Mouse (Mus musculus) liver, embryonic 13.5 days (tissue): Measurements from ENCODE around the gene Gmds. TPM values are rescaled to one million over a fixed set of nuclear protein-coding genes. Genes with fewer than 3 reads are reported as not detected.

Experiments used
- ATAC-seq: fragments of 200-750 bp; cut with Nextera tagmentation; 2 replicates; pipeline ENCODE4 v1.8.0; 2017; ENCODE audit warnings: low read depth, mild to moderate bottlenecking, moderate number of reproducible peaks, moderate library complexity
- DNase-seq: peaks from one replicate; pipeline ENCODE4 v3.0.0; 2022
- H3K27ac ChIP-seq: fragments of 300-500 bp; sonication (generic); 2 replicates; pipeline ENCODE4 v1.5.1; 2015; ENCODE audit warnings: moderate library complexity, mild to moderate bottlenecking, inconsistent platforms
- H3K27me3 ChIP-seq: fragments of 300-500 bp; sonication (generic); 2 replicates; pipeline ENCODE4 v1.6.1; 2015; ENCODE audit warnings: mild to moderate bottlenecking, inconsistent platforms
- H3K36me3 ChIP-seq: fragments of 300-500 bp; sonication (generic); 2 replicates; pipeline ENCODE4 v1.6.1; 2015; ENCODE audit warnings: mild to moderate bottlenecking, inconsistent platforms
- H3K4me1 ChIP-seq: fragments of 300-500 bp; sonication (generic); replicated peaks from 2 replicates; pipeline ENCODE4 v1.6.1; 2015; ENCODE audit warnings: inconsistent platforms
- H3K4me2 ChIP-seq: fragments of 300-500 bp; sonication (generic); 2 replicates; pipeline ENCODE4 v1.6.1; 2015; ENCODE audit warnings: inconsistent platforms, mild to moderate bottlenecking, moderate library complexity
- H3K4me3 ChIP-seq: fragments of 300-500 bp; sonication (generic); replicated peaks from 2 replicates; pipeline ENCODE4 v1.5.1; 2015; ENCODE audit warnings: mild to moderate bottlenecking, inconsistent platforms
- H3K9ac ChIP-seq: fragments of 300-500 bp; sonication (generic); 2 replicates; pipeline ENCODE4 v1.6.1; 2015; ENCODE audit warnings: mild to moderate bottlenecking, inconsistent platforms
- H3K9me3 ChIP-seq: fragments of 300-500 bp; sonication (generic); replicated peaks from 2 replicates; pipeline ENCODE4 v1.6.1; 2016; ENCODE audit warnings: inconsistent platforms
- WGBS: fragments of 180-500 bp; shearing (Covaris S2); methylation state at CpG from one replicate; pipeline ENCODE4 v1.1.7; 2015; ENCODE audit not compliant: insufficient replicate concordance; 5-methylcytosine and 5-hydroxymethylcytosine counted together
- polyA plus RNA-seq: library from polyadenylated mRNA; unstranded; fragments of >200 nt; fragmentation: Nextera tagmentation; extraction: Ambion mirVana; gene quantifications from 2 replicates; pipeline ENCODE4 v1.2.1, GENCODE M21; 2015

Gene Gmds
- polyA plus RNA-seq, 1 experiment from 2014 or later, result 9.1 TPM

- DNase-seq, result no peak
- WGBS, result 63% methylated on average over 2 of the region's 2 CpGs
Observed at GRCm38 (mm10) chr13:32256121-32256520, 82.4 kb downstream of the Gmds start.

GRCm38 (mm10) chr13:32252276-32252675 lies 86.3 kb downstream of the Gmds start:
- Histone ChIP-seq H3K4me3 (no peak overlapping the region), H3K9me3 (no peaks in the 10 kb centered on the region)
- no peak for DNase-seq

More at GRCm38 (mm10) chr13:32256121-32256520, 82.4 kb downstream of the Gmds start:
- no peak for ATAC-seq
- Histone ChIP-seq H3K36me3 (no peaks in the 10 kb centered on the region), H3K4me3 (no peak overlapping the region), H3K9me3 (no peaks in the 10 kb centered on the region), H3K4me1 (peaks cover 6% of the 10 kb centered on the region; the same call in 1 of the 2 replicates), H3K27me3 (no peaks in the 10 kb centered on the region), H3K9ac (no peak overlapping the region), H3K4me2 (no peak overlapping the region), H3K27ac (no peak overlapping the region)

GRCm38 (mm10) chr13:32242200-32242599 lies 96.3 kb downstream of the Gmds start:
- H3K36me3 ChIP-seq, result no peaks in the 10 kb centered on the region
- H3K9me3 ChIP-seq, result no peaks in the 10 kb centered on the region
- H3K4me1 ChIP-seq, result no peaks in the 10 kb centered on the region
- 46% methylated on average over 4 of the region's 4 CpGs for WGBS
- no peak for ATAC-seq
- H3K4me2 ChIP-seq, result no peak overlapping the region
- H3K27ac ChIP-seq, result no peak overlapping the region
- no peak overlapping the region for H3K4me3 ChIP-seq
- no peaks in the 10 kb centered on the region for H3K27me3 ChIP-seq
- no peak overlapping the region for H3K9ac ChIP-seq
- no peak for DNase-seq

More at GRCm38 (mm10) chr13:32252276-32252675, 86.3 kb downstream of the Gmds start:
- Histone ChIP-seq H3K27me3 (no peaks in the 10 kb centered on the region), H3K4me2 (no peak overlapping the region), H3K27ac (no peak overlapping the region), H3K4me1 (peaks cover 6% of the 10 kb centered on the region; the same call in 1 of the 2 replicates), H3K36me3 (no peaks in the 10 kb centered on the region), H3K9ac (no peak overlapping the region)
- 19% methylated on average over 4 of the region's 4 CpGs for WGBS
- no peak for ATAC-seq

GRCm38 (mm10) chr13:32236269-32236678 lies 102.3 kb downstream of the Gmds start:
- ATAC-seq (no peak), DNase-seq (no peak)
- no peak overlapping the region for H3K27ac ChIP-seq
- H3K27me3 ChIP-seq, result no peaks in the 10 kb centered on the region
- H3K4me3 ChIP-seq, result no peak overlapping the region
- no peaks in the 10 kb centered on the region for H3K36me3 ChIP-seq
- H3K4me2 ChIP-seq, result no peak overlapping the region
- WGBS, result 58% methylated on average over 3 of the region's 3 CpGs
- H3K9me3 ChIP-seq, result no peaks in the 10 kb centered on the region
- H3K4me1 ChIP-seq, result peaks cover 29% of the 10 kb centered on the region
- H3K9ac ChIP-seq, result no peak overlapping the region

GRCm38 (mm10) chr13:32235046-32235445 lies 103.5 kb downstream of the Gmds start:
- H3K27ac ChIP-seq, result peak overlapping the region; percentile 51; the same call in 1 of the 2 replicates
- no peaks in the 10 kb centered on the region for H3K27me3 ChIP-seq
- peak; percentile 14 for DNase-seq
- no peaks in the 10 kb centered on the region for H3K9me3 ChIP-seq
- 25% methylated on average over 4 of the region's 4 CpGs for WGBS
- no peak overlapping the region for H3K4me3 ChIP-seq
- peaks cover 29% of the 10 kb centered on the region for H3K4me1 ChIP-seq
- peak; percentile 28 for ATAC-seq
- H3K4me2 ChIP-seq, result peak overlapping the region; percentile 55; the same call in 1 of the 2 replicates
- no peak overlapping the region for H3K9ac ChIP-seq
- no peaks in the 10 kb centered on the region for H3K36me3 ChIP-seq

- Histone ChIP-seq H3K4me3 (no peak overlapping the region), H3K27me3 (no peaks in the 10 kb centered on the region), H3K27ac (peak overlapping the region; percentile 51), H3K9me3 (no peaks in the 10 kb centered on the region), H3K36me3 (no peaks in the 10 kb centered on the region), H3K9ac (0 out of 2 replicates have a peak overlapping the region, but pooled peaks have one; percentile 40), H3K4me2 (peak overlapping the region; percentile 55), H3K4me1 (peaks cover 29% of the 10 kb centered on the region)
- peak; percentile 73 for DNase-seq
- 15% methylated on average over 9 of the region's 9 CpGs for WGBS
- peak; percentile 96 for ATAC-seq
Observed at GRCm38 (mm10) chr13:32234019-32234418, 104.5 kb downstream of the Gmds start.

- H3K9ac ChIP-seq, result no peak overlapping the region
- 84% methylated on average over 5 of the region's 5 CpGs for WGBS
- no peak overlapping the region; the same call in 1 of the 2 replicates for H3K27ac ChIP-seq
- H3K4me2 ChIP-seq, result no peak overlapping the region
- peaks cover 29% of the 10 kb centered on the region for H3K4me1 ChIP-seq
- H3K36me3 ChIP-seq, result no peaks in the 10 kb centered on the region
- no peaks in the 10 kb centered on the region for H3K27me3 ChIP-seq
- no peak overlapping the region for H3K4me3 ChIP-seq
- no peak for DNase-seq
- no peaks in the 10 kb centered on the region for H3K9me3 ChIP-seq
- no peak for ATAC-seq
Observed at GRCm38 (mm10) chr13:32232391-32232790, 106.1 kb downstream of the Gmds start.

GRCm38 (mm10) chr13:32231956-32232355 lies 106.6 kb downstream of the Gmds start:
- no peak overlapping the region for H3K4me3 ChIP-seq
- DNase-seq, result no peak
- H3K4me2 ChIP-seq, result no peak overlapping the region
- WGBS, result 81% methylated on average over 5 of the region's 5 CpGs
- H3K36me3 ChIP-seq, result no peaks in the 10 kb centered on the region
- H3K9ac ChIP-seq, result no peak overlapping the region
- no peaks in the 10 kb centered on the region for H3K9me3 ChIP-seq
- ATAC-seq, result no peak
- no peak overlapping the region for H3K27ac ChIP-seq
- H3K4me1 ChIP-seq, result peaks cover 29% of the 10 kb centered on the region
- no peaks in the 10 kb centered on the region for H3K27me3 ChIP-seq

GRCm38 (mm10) chr13:32227874-32228562 lies 110.5 kb downstream of the Gmds start:
- H3K9ac ChIP-seq, result no peak overlapping the region
- H3K9me3 ChIP-seq, result no peaks in the 10 kb centered on the region
- H3K27me3 ChIP-seq, result no peaks in the 10 kb centered on the region
- 50% methylated on average over 6 of the region's 6 CpGs for WGBS
- no peak for DNase-seq
- H3K4me3 ChIP-seq, result no peak overlapping the region
- H3K36me3 ChIP-seq, result no peaks in the 10 kb centered on the region
- H3K27ac ChIP-seq, result no peak overlapping the region
- no peak for ATAC-seq
- no peak overlapping the region for H3K4me2 ChIP-seq
- H3K4me1 ChIP-seq, result peaks cover 11% of the 10 kb centered on the region

- no peaks in the 10 kb centered on the region for H3K36me3 ChIP-seq
- 34% methylated on average over 2 of the region's 2 CpGs for WGBS
Observed at GRCm38 (mm10) chr13:32217647-32218046, 120.9 kb downstream of the Gmds start.

GRCm38 (mm10) chr13:32213702-32214452 lies 124.7 kb downstream of the Gmds start:
- DNase-seq (no peak), ATAC-seq (no peak)
- H3K4me3 ChIP-seq, result no peak overlapping the region
- 47% methylated on average over 9 of the region's 9 CpGs for WGBS
- no peak overlapping the region for H3K27ac ChIP-seq
- H3K4me1 ChIP-seq, result no peaks in the 10 kb centered on the region
- H3K27me3 ChIP-seq, result no peaks in the 10 kb centered on the region
- H3K9me3 ChIP-seq, result no peaks in the 10 kb centered on the region
- H3K36me3 ChIP-seq, result no peaks in the 10 kb centered on the region
- H3K9ac ChIP-seq, result no peak overlapping the region
- H3K4me2 ChIP-seq, result no peak overlapping the region

More at GRCm38 (mm10) chr13:32217647-32218046, 120.9 kb downstream of the Gmds start:
- Histone ChIP-seq H3K27me3 (no peaks in the 10 kb centered on the region), H3K4me3 (no peak overlapping the region), H3K9ac (no peak overlapping the region), H3K27ac (no peak overlapping the region), H3K9me3 (no peaks in the 10 kb centered on the region), H3K4me2 (no peak overlapping the region), H3K4me1 (no peaks in the 10 kb centered on the region)
- DNase-seq, result no peak
- no peak for ATAC-seq
